In the genomic region with DNA sequence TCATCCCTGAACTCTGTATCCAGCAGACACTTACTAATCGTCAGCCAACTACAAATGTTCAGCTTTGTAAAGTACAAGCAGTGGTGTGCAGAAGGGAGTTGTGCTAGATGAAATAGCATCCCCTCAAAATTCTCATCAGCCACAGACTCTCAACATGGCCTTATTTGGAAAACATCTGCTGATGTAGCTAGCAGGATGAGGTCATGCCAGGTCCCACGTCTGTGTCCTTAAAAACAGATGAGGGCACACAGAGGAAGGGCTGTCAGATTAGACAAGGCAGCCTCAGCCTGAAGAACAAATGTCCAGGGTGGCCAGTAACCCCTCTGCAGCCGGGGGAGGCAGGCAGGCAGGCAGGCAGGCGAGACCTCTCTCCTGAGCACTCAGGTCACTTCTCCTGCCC, we compare ENCODE assay signal across 8 mouse cellular contexts. TPM values are rescaled to one million over a fixed set of nuclear protein-coding genes. Genes with fewer than 3 reads are reported as not detected.
DNase-seq lines count a peak whose midpoint lies in the region; ATAC-seq and TF ChIP-seq lines count a peak whose summit lies in the region.

No protein-coding gene starts in this region.

- no peaks in the 10 kb centered on the region for H3K9me3 ChIP-seq in lung, embryonic 14.5 days (ENCODE audit: low read depth, low read length)
- H3K9me3 ChIP-seq in forebrain, embryonic 12.5 days, result no peaks in the 10 kb centered on the region
- no peaks in the 10 kb centered on the region for H3K9me3 ChIP-seq in intestine, embryonic 15.5 days
- H3K9me3 ChIP-seq in neural tube, embryonic 15.5 days (replicated peaks), result no peaks in the 10 kb centered on the region

- no peak overlapping the region for H3K4me3 ChIP-seq in lung, embryonic 14.5 days (ENCODE audit: low read depth, low read length)
- H3K4me3 ChIP-seq in forebrain, embryonic 12.5 days (replicated peaks), result no peak overlapping the region
- H3K4me3 ChIP-seq in intestine, embryonic 15.5 days (replicated peaks), result no peak overlapping the region
- H3K4me3 ChIP-seq in neural tube, embryonic 15.5 days (replicated peaks), result no peak overlapping the region

- H3K27ac ChIP-seq in lung, embryonic 14.5 days (ENCODE audit: low read depth), result peak overlapping the region; percentile 88
- peak overlapping the region; percentile 92 for H3K27ac ChIP-seq in forebrain, embryonic 12.5 days
- H3K27ac ChIP-seq in intestine, embryonic 15.5 days, result peak overlapping the region; percentile 90
- peak overlapping the region; percentile 66 for H3K27ac ChIP-seq in neural tube, embryonic 15.5 days (replicated peaks)

- no peak for TF ChIP-seq CTCF in lung, embryonic 14.5 days (IDR thresholded peaks at IDR 0.05; ENCODE audit: low read depth)

- 0 out of 2 replicates have a peak, but pooled peaks have one; percentile 17 for ATAC-seq in lung, embryonic 14.5 days (ENCODE audit: insufficient read depth)
- no peak for ATAC-seq in forebrain, embryonic 12.5 days (ENCODE audit: low FRiP score)
- ATAC-seq in intestine, embryonic 15.5 days, result 0 out of 2 replicates have a peak, but pooled peaks have one; percentile 8
- ATAC-seq in neural tube, embryonic 15.5 days (ENCODE audit: low FRiP score), result no peak

- 28% methylated on average over 4 of the region's 4 CpGs for WGBS in lung, embryonic 14.5 days
- 20% methylated on average over 4 of the region's 4 CpGs for WGBS in forebrain, embryonic 12.5 days
- 41% methylated on average over 4 of the region's 4 CpGs for WGBS in intestine, embryonic 15.5 days
- WGBS in neural tube, embryonic 15.5 days, result 19% methylated on average over 4 of the region's 4 CpGs

- peaks cover 11% of the 10 kb centered on the region for H3K4me1 ChIP-seq in lung, embryonic 14.5 days (ENCODE audit: insufficient read depth)
- peaks cover 80% of the 10 kb centered on the region for H3K4me1 ChIP-seq in forebrain, embryonic 12.5 days
- H3K4me1 ChIP-seq in intestine, embryonic 15.5 days (replicated peaks), result peaks cover 34% of the 10 kb centered on the region
- H3K4me1 ChIP-seq in neural tube, embryonic 15.5 days, result peaks cover 73% of the 10 kb centered on the region

- no peaks in the 10 kb centered on the region for H3K36me3 ChIP-seq in lung, embryonic 14.5 days (ENCODE audit: insufficient read depth)
- H3K36me3 ChIP-seq in forebrain, embryonic 12.5 days (replicated peaks), result no peaks in the 10 kb centered on the region
- H3K36me3 ChIP-seq in intestine, embryonic 15.5 days, result no peaks in the 10 kb centered on the region
- H3K36me3 ChIP-seq in neural tube, embryonic 15.5 days, result no peaks in the 10 kb centered on the region

- peak overlapping the region; percentile 4; the same call in 1 of the 2 replicates for H3K9ac ChIP-seq in lung, embryonic 14.5 days
- H3K9ac ChIP-seq in forebrain, embryonic 12.5 days, result peak overlapping the region; percentile 3; the same call in 1 of the 2 replicates
- no peak overlapping the region for H3K9ac ChIP-seq in intestine, embryonic 15.5 days
- H3K9ac ChIP-seq in neural tube, embryonic 15.5 days (replicated peaks), result no peak overlapping the region

- peak; percentile 56 for DNase-seq in lung, embryonic 14.5 days
- no peak for DNase-seq in lung, postnatal 14 days
- DNase-seq in adrenal gland, adult 18-20 months (ENCODE audit: low spot score in 2 of 2), result no peak
- DNase-seq in cerebellum, adult 11-12 months, result no peak
- no peak for DNase-seq in cerebellum, adult 18-20 months

- no peaks in the 10 kb centered on the region for H3K27me3 ChIP-seq in lung, embryonic 14.5 days (ENCODE audit: insufficient read depth, low read length)
- no peaks in the 10 kb centered on the region for H3K27me3 ChIP-seq in forebrain, embryonic 12.5 days
- H3K27me3 ChIP-seq in intestine, embryonic 15.5 days (replicated peaks), result no peaks in the 10 kb centered on the region
- no peaks in the 10 kb centered on the region for H3K27me3 ChIP-seq in neural tube, embryonic 15.5 days (replicated peaks)

- no peak overlapping the region for H3K4me2 ChIP-seq in lung, embryonic 14.5 days
- H3K4me2 ChIP-seq in forebrain, embryonic 12.5 days, result no peak overlapping the region
- 0 out of 2 replicates have a peak overlapping the region, but pooled peaks have one; percentile 3 for H3K4me2 ChIP-seq in intestine, embryonic 15.5 days (replicated peaks)
- H3K4me2 ChIP-seq in neural tube, embryonic 15.5 days, result no peak overlapping the region

RNA-seq across cellular contexts. Expression of a gene that starts 56.8 kb away (rescaled TPM):
- polyA plus RNA-seq in lung, embryonic 14.5 days (2014; fragmentation: Nextera tagmentation; extraction: Ambion mirVana), result 36.8 and 39.9 TPM in 2 replicates
- 31.2 and 32.5 TPM in 2 replicates for polyA plus RNA-seq in forebrain, embryonic 12.5 days (2016; fragmentation: Nextera tagmentation; extraction: Ambion mirVana)
- 21.4 and 23.0 TPM in 2 replicates for polyA plus RNA-seq in intestine, embryonic 15.5 days (2015; fragmentation: Nextera tagmentation; extraction: Ambion mirVana)
- polyA plus RNA-seq in neural tube, embryonic 15.5 days (2015; fragmentation: Nextera tagmentation; extraction: Ambion mirVana), result 22.0 and 29.3 TPM in 2 replicates
- total RNA-seq in adrenal gland, adult 18-20 months (2021), result 10 to 100 TPM; 43.8 to 79.6 TPM

Comparison
In these comparisons a context has a peak if more than half of its experiments do, and no peak if none do; other contexts are left out.
1. ATAC-seq: peak in lung, embryonic 14.5 days (single experiment) and intestine, embryonic 15.5 days (single experiment); none in forebrain, embryonic 12.5 days (single experiment) and neural tube, embryonic 15.5 days (single experiment).
2. H3K9ac ChIP-seq: peak in lung, embryonic 14.5 days (single experiment) and forebrain, embryonic 12.5 days (single experiment); none in intestine, embryonic 15.5 days (single experiment) and neural tube, embryonic 15.5 days (single experiment).
3. Peak in every context shown above with its lines, with median percentiles within 50 percentile points of each other: H3K27ac ChIP-seq.